Mouse (Mus musculus) intestine, embryonic 14.5 days (tissue): ENCODE data around the gene E2f7. TPM values are rescaled to one million over a fixed set of nuclear protein-coding genes. Genes with fewer than 3 reads are reported as not detected.

Experiments used
- ATAC-seq: fragments of 200-750 bp; cut with Nextera tagmentation; replicated peaks from 2 replicates; pipeline ENCODE4 v1.8.0; 2017; ENCODE audit warnings: low read depth, moderate number of reproducible peaks, moderate TSS enrichment, moderate library complexity; ENCODE audit not compliant: low FRiP score, low TSS enrichment
- DNase-seq: peaks from one replicate; pipeline ENCODE4 v3.0.0-alpha.2; 2018; ENCODE audit warnings: low spot score
- H3K27ac ChIP-seq: fragments of 300-500 bp; sonication (generic); 2 replicates; pipeline ENCODE4 v1.5.1; 2014; ENCODE audit warnings: low read depth, mild to moderate bottlenecking, control low read depth
- H3K27me3 ChIP-seq: fragments of 300-500 bp; sonication (generic); replicated peaks from 2 replicates; pipeline ENCODE4 v1.6.1; 2014; ENCODE audit warnings: low read length, control low read depth; ENCODE audit not compliant: control insufficient read depth, insufficient read depth
- H3K36me3 ChIP-seq: fragments of 300-500 bp; sonication (generic); 2 replicates; pipeline ENCODE4 v1.6.1; 2014; ENCODE audit warnings: low read length, control low read depth; ENCODE audit not compliant: control insufficient read depth, insufficient read depth
- H3K4me1 ChIP-seq: fragments of 300-500 bp; sonication (generic); replicated peaks from 2 replicates; pipeline ENCODE4 v1.6.1; 2014; ENCODE audit warnings: low read length, control low read depth, mixed read lengths; ENCODE audit not compliant: control insufficient read depth, insufficient read depth
- H3K4me2 ChIP-seq: fragments of 300-500 bp; sonication (generic); 2 replicates; pipeline ENCODE4 v1.6.1; 2014; ENCODE audit warnings: low read length
- H3K4me3 ChIP-seq: fragments of 300-500 bp; sonication (generic); 2 replicates; pipeline ENCODE4 v1.5.1; 2014; ENCODE audit warnings: low read depth, low read length, control low read depth, mixed read lengths
- H3K9ac ChIP-seq: fragments of 300-500 bp; sonication (generic); 2 replicates; pipeline ENCODE4 v1.6.1; 2014; ENCODE audit warnings: mild to moderate bottlenecking, low read length
- H3K9me3 ChIP-seq: fragments of 300-500 bp; sonication (generic); 2 replicates; pipeline ENCODE4 v1.6.1; 2016; ENCODE audit warnings: low read length, control low read depth; ENCODE audit not compliant: control insufficient read depth
- WGBS: fragments of 180-500 bp; shearing (Covaris S2); extraction: QIAGEN DNeasy Blood & Tissue Kit; methylation state at CpG from one replicate; pipeline ENCODE4 v1.1.7; 2014; 5-methylcytosine and 5-hydroxymethylcytosine counted together
- polyA plus RNA-seq: library from polyadenylated mRNA; unstranded; fragments of >200 nt; fragmentation: Nextera tagmentation; extraction: Ambion mirVana; gene quantifications from 2 replicates; pipeline ENCODE4 v1.2.1, GENCODE M21; 2014

Gene E2f7
- polyA plus RNA-seq, 1 experiment from 2014 or later, result 22.2 TPM

GRCm38 (mm10) chr10:110762134-110762884, 17.1 kb downstream of the E2f7 start:
- H3K36me3 ChIP-seq, result peaks cover 78% of the 10 kb centered on the region
- 86% methylated on average over 16 of the region's 16 CpGs for WGBS
- ATAC-seq, result no peak

GRCm38 (mm10) chr10:110763416-110763815, 18.2 kb downstream of the E2f7 start:
- ATAC-seq (no peak), DNase-seq (no peak)
- H3K4me1 ChIP-seq, result no peaks in the 10 kb centered on the region
- H3K4me2 ChIP-seq, result no peak overlapping the region
- WGBS, result 89% methylated on average over 13 of the region's 13 CpGs
- H3K9ac ChIP-seq, result no peak overlapping the region
- H3K9me3 ChIP-seq, result no peaks in the 10 kb centered on the region
- peaks cover 89% of the 10 kb centered on the region for H3K36me3 ChIP-seq
- no peaks in the 10 kb centered on the region for H3K27me3 ChIP-seq
- no peak overlapping the region for H3K27ac ChIP-seq
- no peak overlapping the region for H3K4me3 ChIP-seq

More at GRCm38 (mm10) chr10:110762134-110762884, 17.1 kb downstream of the E2f7 start:
- no peaks in the 10 kb centered on the region for H3K27me3 ChIP-seq
- no peaks in the 10 kb centered on the region for H3K9me3 ChIP-seq
- H3K4me1 ChIP-seq, result no peaks in the 10 kb centered on the region
- no peak overlapping the region for H3K4me2 ChIP-seq
- H3K9ac ChIP-seq, result no peak overlapping the region
- H3K4me3 ChIP-seq, result no peak overlapping the region
- no peak for DNase-seq
- H3K27ac ChIP-seq, result no peak overlapping the region

- H3K27ac ChIP-seq, result no peak overlapping the region
- no peak overlapping the region for H3K4me2 ChIP-seq
- ATAC-seq, result no peak
- 92% methylated on average over 10 of the region's 10 CpGs for whole genome bisulfite sequencing
- H3K4me3 ChIP-seq, result no peak overlapping the region
- no peaks in the 10 kb centered on the region for H3K27me3 ChIP-seq
- H3K9me3 ChIP-seq, result no peaks in the 10 kb centered on the region
- H3K36me3 ChIP-seq, result peaks cover 83% of the 10 kb centered on the region
- no peaks in the 10 kb centered on the region for H3K4me1 ChIP-seq
- H3K9ac ChIP-seq, result no peak overlapping the region
- no peak for DNase-seq
These were observed 24.3 kb downstream of the E2f7 start for GRCm38 (mm10) chr10:110769538-110769937.

- DNase-seq (no peak), ATAC-seq (no peak)
- H3K4me3 ChIP-seq, result no peak overlapping the region
- H3K4me1 ChIP-seq, result no peaks in the 10 kb centered on the region
- no peak overlapping the region for H3K27ac ChIP-seq
- no peaks in the 10 kb centered on the region for H3K9me3 ChIP-seq
- H3K9ac ChIP-seq, result no peak overlapping the region
- 92% methylated on average over 12 of the region's 12 CpGs for WGBS
- H3K36me3 ChIP-seq, result peaks cover 68% of the 10 kb centered on the region
- H3K27me3 ChIP-seq, result no peaks in the 10 kb centered on the region
- no peak overlapping the region for H3K4me2 ChIP-seq
These were observed 28.0 kb downstream of the E2f7 start for GRCm38 (mm10) chr10:110773201-110773600.

GRCm38 (mm10) chr10:110773878-110774277, 28.6 kb downstream of the E2f7 start:
- no peaks in the 10 kb centered on the region for H3K27me3 ChIP-seq
- 96% methylated on average over 14 of the region's 14 CpGs for WGBS

GRCm38 (mm10) chr10:110781772-110782171, 36.5 kb downstream of the E2f7 start:
- Histone ChIP-seq H3K9me3 (no peaks in the 10 kb centered on the region), H3K4me1 (no peaks in the 10 kb centered on the region), H3K4me2 (no peak overlapping the region), H3K9ac (no peak overlapping the region), H3K36me3 (peaks cover 60% of the 10 kb centered on the region), H3K27ac (no peak overlapping the region), H3K4me3 (no peak overlapping the region), H3K27me3 (no peaks in the 10 kb centered on the region)
- 89% methylated on average over 14 of the region's 14 CpGs for WGBS
- ATAC-seq (no peak), DNase-seq (no peak)

More at GRCm38 (mm10) chr10:110773878-110774277, 28.6 kb downstream of the E2f7 start:
- Histone ChIP-seq H3K36me3 (peaks cover 68% of the 10 kb centered on the region), H3K9ac (no peak overlapping the region), H3K4me2 (no peak overlapping the region), H3K4me1 (no peaks in the 10 kb centered on the region), H3K27ac (no peak overlapping the region), H3K4me3 (no peak overlapping the region), H3K9me3 (no peaks in the 10 kb centered on the region)
- DNase-seq (no peak), ATAC-seq (no peak)

GRCm38 (mm10) chr10:110782655-110783054, 37.4 kb downstream of the E2f7 start:
- DNase-seq (no peak), ATAC-seq (no peak)
- no peaks in the 10 kb centered on the region for H3K4me1 ChIP-seq
- no peaks in the 10 kb centered on the region for H3K27me3 ChIP-seq
- 74% methylated on average over 10 of the region's 10 CpGs for WGBS
- peaks cover 60% of the 10 kb centered on the region for H3K36me3 ChIP-seq
- H3K9me3 ChIP-seq, result no peaks in the 10 kb centered on the region
- no peak overlapping the region for H3K4me3 ChIP-seq
- no peak overlapping the region for H3K9ac ChIP-seq
- H3K4me2 ChIP-seq, result no peak overlapping the region
- no peak overlapping the region for H3K27ac ChIP-seq

- Histone ChIP-seq H3K4me3 (no peak overlapping the region), H3K27me3 (no peaks in the 10 kb centered on the region), H3K9ac (no peak overlapping the region), H3K9me3 (no peaks in the 10 kb centered on the region), H3K27ac (no peak overlapping the region), H3K4me2 (no peak overlapping the region), H3K36me3 (peaks cover 13% of the 10 kb centered on the region), H3K4me1 (no peaks in the 10 kb centered on the region)
- WGBS, result 55% methylated on average over 12 of the region's 12 CpGs
- DNase-seq, result no peak
- ATAC-seq, result no peak
These were observed 43.0 kb downstream of the E2f7 start for GRCm38 (mm10) chr10:110788049-110788752.
